Mouse (Mus musculus) heart, postnatal 0 days (tissue): Measurements from ENCODE around the gene Plekhd1.

Experiments used
- CTCF ChIP-seq: IDR thresholded peaks from 2 replicates; pipeline ENCODE4 v1.5.1; 2016; ENCODE audit warnings: antibody characterized with exemption, control low read depth, low read depth
- EP300 ChIP-seq: IDR thresholded peaks from 2 replicates; pipeline ENCODE4 v1.6.1; 2016; ENCODE audit warnings: antibody characterized with exemption, low read depth

- TF ChIP-seq CTCF (no peak), EP300 (no peak)
Observed at GRCm38 (mm10) chr12:80737283-80737600, 44.9 kb downstream of the Plekhd1 start.
